Mouse (Mus musculus) hindbrain, embryonic 16.5 days (tissue): ENCODE measurements at regions not wholly inside any gene's neighbourhood (a gene's known extent, or its start where the extent isn't known, plus 50 kb on each side); places are given as distances from the start of the nearest gene placed in this dataset.

Source experiments
- ATAC-seq: fragments of 200-750 bp; cut with Nextera tagmentation; 2 replicates; pipeline ENCODE4 v1.8.0; 2017; ENCODE audit warnings: moderate TSS enrichment, moderate library complexity
- H3K27ac ChIP-seq: fragments of 300-500 bp; sonication (generic); 2 replicates; pipeline ENCODE4 v1.5.1; 2014; ENCODE audit warnings: low read depth, mild to moderate bottlenecking, control low read depth, low read length, moderate library complexity
- H3K27me3 ChIP-seq: fragments of 300-500 bp; sonication (generic); replicated peaks from 2 replicates; pipeline ENCODE4 v1.6.1; 2014; ENCODE audit warnings: low read length; ENCODE audit not compliant: control insufficient read depth, insufficient read depth
- H3K36me3 ChIP-seq: fragments of 300-500 bp; sonication (generic); 2 replicates; pipeline ENCODE4 v1.6.1; 2014; ENCODE audit warnings: mild to moderate bottlenecking, low read length, moderate library complexity, mixed read lengths; ENCODE audit not compliant: control insufficient read depth, insufficient read depth
- H3K4me1 ChIP-seq: fragments of 300-500 bp; sonication (generic); 2 replicates; pipeline ENCODE4 v1.6.1; 2014; ENCODE audit warnings: low read depth, low read length; ENCODE audit not compliant: control insufficient read depth, insufficient read depth
- H3K4me2 ChIP-seq: fragments of 300-500 bp; sonication (generic); 2 replicates; pipeline ENCODE4 v1.6.1; 2014; ENCODE audit warnings: mild to moderate bottlenecking, low read length, control low read depth, moderate library complexity
- H3K4me3 ChIP-seq: fragments of 300-500 bp; sonication (generic); 2 replicates; pipeline ENCODE4 v1.5.1; 2014; ENCODE audit warnings: mild to moderate bottlenecking, low read length, control low read depth, moderate library complexity
- H3K9ac ChIP-seq: fragments of 300-500 bp; sonication (generic); 2 replicates; pipeline ENCODE4 v1.6.1; 2014; ENCODE audit warnings: low read depth, mild to moderate bottlenecking, control low read depth, low read length, moderate library complexity
- H3K9me3 ChIP-seq: fragments of 300-500 bp; sonication (generic); 2 replicates; pipeline ENCODE4 v1.6.1; 2014; ENCODE audit warnings: mild to moderate bottlenecking, low read length, moderate library complexity; ENCODE audit not compliant: control insufficient read depth
- WGBS: fragments of 180-500 bp; shearing (Covaris S2); extraction: QIAGEN DNeasy Blood & Tissue Kit; methylation state at CpG from one replicate; pipeline ENCODE4 v1.1.7; 2014; 5-methylcytosine and 5-hydroxymethylcytosine counted together

- 39% methylated on average over 2 of the region's 2 CpGs for WGBS
- H3K9me3 ChIP-seq: no peaks in the 10 kb centered on the region
- H3K27ac ChIP-seq: no peak overlapping the region
- no peak overlapping the region for H3K9ac ChIP-seq
- peak; percentile 60; the same call in 1 of the 2 replicates for ATAC-seq
- H3K4me3 ChIP-seq: no peak overlapping the region
- no peaks in the 10 kb centered on the region for H3K36me3 ChIP-seq
- H3K27me3 ChIP-seq: no peaks in the 10 kb centered on the region
- no peak overlapping the region for H3K4me2 ChIP-seq
- H3K4me1 ChIP-seq: peaks cover 2% of the 10 kb centered on the region; the same call in 1 of the 2 replicates
Observed at GRCm38 (mm10) chr13:25738601-25739000, 468.3 kb upstream of the Nrsn1 start.

DNA sequence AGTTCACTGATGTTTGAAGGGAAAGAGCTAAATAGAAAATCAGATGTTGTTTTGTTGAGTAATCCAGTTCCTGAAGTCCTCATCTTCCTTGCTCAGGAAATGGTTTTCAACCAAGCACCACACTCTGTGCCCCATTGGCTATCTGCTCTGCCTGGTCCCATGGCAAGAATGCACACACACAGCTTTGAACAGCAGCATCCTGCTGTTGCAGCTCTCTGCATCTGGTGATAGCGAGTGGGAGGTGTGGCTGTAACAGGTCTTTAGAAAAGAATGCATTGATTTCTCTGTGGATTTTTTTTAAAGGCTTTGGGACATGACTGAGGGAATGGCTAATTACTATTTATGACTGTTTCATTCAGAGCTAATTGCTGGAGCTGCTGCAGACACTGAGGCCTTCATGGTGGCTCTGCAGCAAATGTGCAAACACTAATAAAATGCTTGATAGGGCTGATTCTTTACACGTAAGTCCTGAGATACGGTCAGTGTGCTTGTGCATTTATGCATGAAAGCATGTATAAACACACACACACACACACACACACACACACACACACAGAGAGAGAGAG, 459.1 kb upstream of the Nrsn1 start:
- peaks cover 2% of the 10 kb centered on the region; the same call in 1 of the 2 replicates for H3K4me1 ChIP-seq
- no peak overlapping the region for H3K27ac ChIP-seq
- no peak overlapping the region for H3K4me2 ChIP-seq
- H3K36me3 ChIP-seq: no peaks in the 10 kb centered on the region
- H3K27me3 ChIP-seq: no peaks in the 10 kb centered on the region
- H3K9ac ChIP-seq: no peak overlapping the region
- 34% methylated on average over 3 of the region's 3 CpGs for WGBS
- H3K9me3 ChIP-seq: no peaks in the 10 kb centered on the region
- no peak overlapping the region for H3K4me3 ChIP-seq
- peak; percentile 61; the same call in 1 of the 2 replicates for ATAC-seq

- 31% methylated on average over 1 of the region's 1 CpGs for WGBS
- Histone ChIP-seq H3K4me2 (no peak overlapping the region), H3K9ac (no peak overlapping the region), H3K27me3 (no peaks in the 10 kb centered on the region), H3K4me1 (peaks cover 2% of the 10 kb centered on the region; the same call in 1 of the 2 replicates), H3K27ac (no peak overlapping the region), H3K4me3 (no peak overlapping the region), H3K36me3 (no peaks in the 10 kb centered on the region), H3K9me3 (no peaks in the 10 kb centered on the region)
- peak; percentile 85 for ATAC-seq
Observed at GRCm38 (mm10) chr13:25727504-25728095, 457.3 kb upstream of the Nrsn1 start.

- Histone ChIP-seq H3K4me2 (no peak overlapping the region), H3K4me1 (no peaks in the 10 kb centered on the region), H3K27me3 (no peaks in the 10 kb centered on the region), H3K27ac (no peak overlapping the region), H3K9ac (no peak overlapping the region), H3K4me3 (no peak overlapping the region), H3K36me3 (no peaks in the 10 kb centered on the region), H3K9me3 (no peaks in the 10 kb centered on the region)
- no peak for ATAC-seq
- WGBS: 35% methylated on average over 4 of the region's 4 CpGs
Observed at GRCm38 (mm10) chr13:25722595-25723525, 452.6 kb upstream of the Nrsn1 start.

DNA sequence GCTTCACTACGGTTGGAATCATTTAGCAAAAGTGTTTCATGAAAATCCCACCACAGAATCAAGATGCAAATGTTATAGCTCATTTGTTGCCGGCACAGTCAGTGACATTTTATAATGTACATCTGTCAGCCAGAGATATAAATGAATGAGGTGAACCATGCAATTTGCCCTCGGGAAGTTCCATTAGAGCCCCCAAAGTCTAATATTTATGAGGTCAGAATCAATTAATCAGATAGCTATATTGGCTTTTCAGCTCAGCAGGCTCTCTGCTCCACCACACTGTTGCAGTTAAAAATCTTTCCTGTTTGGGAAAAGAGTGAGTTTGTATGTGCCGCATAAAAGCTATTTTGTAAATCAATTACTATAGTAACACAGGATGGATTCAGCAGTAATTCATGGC, 430.7 kb upstream of the Nrsn1 start:
- 0 out of 2 replicates have a peak, but pooled peaks have one; percentile 34 for ATAC-seq
- Histone ChIP-seq H3K4me3 (no peak overlapping the region), H3K4me2 (no peak overlapping the region), H3K9me3 (no peaks in the 10 kb centered on the region), H3K27ac (no peak overlapping the region), H3K27me3 (no peaks in the 10 kb centered on the region), H3K9ac (no peak overlapping the region), H3K4me1 (no peaks in the 10 kb centered on the region), H3K36me3 (no peaks in the 10 kb centered on the region)
- 40% methylated on average over 4 of the region's 4 CpGs for WGBS

DNA sequence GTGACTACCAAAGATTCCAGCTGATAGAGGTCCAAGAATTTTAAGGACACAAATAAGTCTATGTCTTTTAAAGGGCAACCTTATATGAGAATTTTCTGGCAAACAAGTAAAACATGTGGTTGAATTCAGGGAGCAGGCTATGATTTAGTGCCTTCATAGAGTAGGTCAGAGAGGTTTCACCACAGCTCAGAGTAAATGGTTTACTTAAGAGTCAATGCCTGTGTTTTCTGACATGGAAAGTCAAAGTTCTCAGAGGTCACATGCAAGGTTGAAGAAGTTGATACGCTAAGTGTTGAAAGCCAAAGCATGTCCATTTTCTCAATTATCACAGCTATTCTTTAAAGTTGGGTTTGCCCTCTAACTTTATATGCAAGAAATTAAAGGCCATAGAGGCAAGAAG, 425.7 kb upstream of the Nrsn1 start:
- no peak overlapping the region for H3K27ac ChIP-seq
- H3K9me3 ChIP-seq: no peaks in the 10 kb centered on the region
- no peak overlapping the region for H3K4me2 ChIP-seq
- WGBS: 96% methylated on average over 1 of the region's 1 CpGs
- H3K36me3 ChIP-seq: no peaks in the 10 kb centered on the region
- no peaks in the 10 kb centered on the region for H3K4me1 ChIP-seq
- no peak overlapping the region for H3K9ac ChIP-seq
- no peak for ATAC-seq
- H3K27me3 ChIP-seq: no peaks in the 10 kb centered on the region
- no peak overlapping the region for H3K4me3 ChIP-seq

GRCm38 (mm10) chr13:25695017-25695604, 424.8 kb upstream of the Nrsn1 start:
- no peaks in the 10 kb centered on the region for H3K9me3 ChIP-seq
- WGBS: 78% methylated on average over 14 of the region's 14 CpGs
- H3K9ac ChIP-seq: no peak overlapping the region
- ATAC-seq: no peak
- H3K4me1 ChIP-seq: no peaks in the 10 kb centered on the region
- H3K36me3 ChIP-seq: no peaks in the 10 kb centered on the region
- H3K27ac ChIP-seq: no peak overlapping the region
- no peaks in the 10 kb centered on the region for H3K27me3 ChIP-seq
- H3K4me2 ChIP-seq: no peak overlapping the region
- no peak overlapping the region for H3K4me3 ChIP-seq

GRCm38 (mm10) chr13:25678221-25678735, 408.0 kb upstream of the Nrsn1 start:
- H3K9ac ChIP-seq: no peak overlapping the region
- no peak overlapping the region for H3K27ac ChIP-seq
- H3K4me2 ChIP-seq: no peak overlapping the region
- H3K9me3 ChIP-seq: 0 out of 2 replicates have a peak, but pooled peaks cover 3% of the 10 kb centered on the region
- H3K27me3 ChIP-seq: no peaks in the 10 kb centered on the region
- H3K4me3 ChIP-seq: no peak overlapping the region
- no peak for ATAC-seq
- H3K4me1 ChIP-seq: no peaks in the 10 kb centered on the region
- 89% methylated on average over 2 of the region's 2 CpGs for WGBS
- no peaks in the 10 kb centered on the region for H3K36me3 ChIP-seq
